Mouse (Mus musculus) lung, adult 2 months (tissue): ENCODE measurements around the gene RPS10-NUDT3.

ENCODE experiments used
- CTCF ChIP-seq: fragments of 200-500 bp; IDR thresholded peaks from 2 replicates; pipeline ENCODE4 v1.5.1; 2011; ENCODE audit warnings: mild to moderate bottlenecking, low read length, control low read depth; ENCODE audit not compliant: insufficient read depth
- POLR2A ChIP-seq: fragments of 200-500 bp; IDR thresholded peaks from 2 replicates; pipeline ENCODE4 v1.6.1; 2011; ENCODE audit warnings: low read depth, mild to moderate bottlenecking, control low read depth, low read length, borderline replicate concordance; ENCODE audit errors: extremely low read depth

GRCm38 (mm10) chr17:27673945-27674344, 38.9 kb upstream of the RPS10-NUDT3 start:
- TF ChIP-seq CTCF = no peak
- no peak for TF ChIP-seq POLR2A
